Mouse (Mus musculus) liver, adult 2 months (tissue): Measurements from ENCODE around the gene Kifap3.

ENCODE experiments used
- CTCF ChIP-seq: fragments of 200-500 bp; IDR thresholded peaks from 2 replicates; pipeline ENCODE4 v1.5.1; 2011; ENCODE audit warnings: low read depth, low read length, control low read depth
- POLR2A ChIP-seq: fragments of 200-500 bp; IDR thresholded peaks from 2 replicates; pipeline ENCODE4 v1.6.1; 2011; ENCODE audit warnings: low read length, control low read depth; ENCODE audit not compliant: insufficient read depth; ENCODE audit errors: extremely low read depth

DNA sequence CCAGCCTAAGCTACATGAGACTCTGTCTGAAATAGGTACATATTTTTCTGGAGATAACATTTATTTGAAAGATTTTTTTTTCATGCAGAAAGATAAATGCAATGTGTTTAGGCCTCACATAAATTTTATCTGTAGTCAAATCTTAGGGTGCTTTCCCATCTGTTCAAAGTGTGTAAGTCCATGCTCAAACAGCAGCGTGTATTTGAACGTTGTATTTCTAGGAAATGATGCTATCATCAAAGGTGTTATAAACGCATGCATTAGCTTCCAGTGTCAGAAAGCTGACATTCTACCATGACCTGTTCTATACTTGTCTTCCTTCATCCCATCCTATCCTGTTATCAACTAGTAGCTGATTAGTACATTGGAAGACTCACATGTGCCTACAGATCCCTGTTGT is 124.0 kb downstream of the Kifap3 start:
- TF ChIP-seq POLR2A (no peak), CTCF (no peak)
